Mouse (Mus musculus) kidney, adult 9 months (tissue): ENCODE measurements around the gene Sub1.

Experiments used
- DNase-seq: peaks from one replicate; pipeline ENCODE4 v3.0.0; 2022

Gene Sub1

GRCm38 (mm10) chr15:12010602-12011044 lies 13.8 kb upstream of the Sub1 start:
- DNase-seq, result peak; percentile 29

- DNase-seq, result no peak
These were observed 13.2 kb upstream of the Sub1 start for GRCm38 (mm10) chr15:12009712-12010601.

- no peak for DNase-seq
These were observed 12.1 kb upstream of the Sub1 start for GRCm38 (mm10) chr15:12008894-12009293.

- no peak for DNase-seq
These were observed 11.4 kb upstream of the Sub1 start for GRCm38 (mm10) chr15:12007971-12008800.

GRCm38 (mm10) chr15:12007421-12007820 lies 10.6 kb upstream of the Sub1 start:
- no peak for DNase-seq

- no peak for DNase-seq
These were observed 9.4 kb upstream of the Sub1 start for GRCm38 (mm10) chr15:12006169-12006568.

- peak; percentile 94 for DNase-seq
These were observed 975 bp downstream of the Sub1 start for GRCm38 (mm10) chr15:11995815-11996201.

GRCm38 (mm10) chr15:11994921-11995814 lies 1.6 kb downstream of the Sub1 start:
- peak; percentile 44 for DNase-seq

GRCm38 (mm10) chr15:11994006-11994405 lies 2.8 kb downstream of the Sub1 start:
- no peak for DNase-seq

GRCm38 (mm10) chr15:11991552-11992113 lies 5.2 kb downstream of the Sub1 start:
- no peak for DNase-seq

GRCm38 (mm10) chr15:11988580-11988979 lies 8.2 kb downstream of the Sub1 start:
- DNase-seq, result no peak

- no peak for DNase-seq
These were observed 8.9 kb downstream of the Sub1 start for GRCm38 (mm10) chr15:11987892-11988291.

GRCm38 (mm10) chr15:11981985-11982384 lies 14.8 kb downstream of the Sub1 start:
- DNase-seq, result no peak

- no peak for DNase-seq
These were observed 15.3 kb downstream of the Sub1 start for GRCm38 (mm10) chr15:11981501-11981900.

- DNase-seq, result no peak
These were observed 18.6 kb downstream of the Sub1 start for GRCm38 (mm10) chr15:11978175-11978574.

- DNase-seq, result no peak
These were observed 19.7 kb downstream of the Sub1 start for GRCm38 (mm10) chr15:11977071-11977470.

- no peak for DNase-seq
These were observed 20.9 kb downstream of the Sub1 start for GRCm38 (mm10) chr15:11975836-11976235.

- peak; percentile 73 for DNase-seq
These were observed 24.8 kb downstream of the Sub1 start for GRCm38 (mm10) chr15:11971854-11972420.

GRCm38 (mm10) chr15:11970621-11971020 lies 26.2 kb downstream of the Sub1 start:
- no peak for DNase-seq

- no peak for DNase-seq
These were observed 27.9 kb downstream of the Sub1 start for GRCm38 (mm10) chr15:11968851-11969250.

GRCm38 (mm10) chr15:11966367-11966766 lies 30.4 kb downstream of the Sub1 start:
- DNase-seq, result peak; percentile 45
